Mouse (Mus musculus): ENCODE measurements at regions not wholly inside any gene's neighbourhood (a gene's known extent, or its start where the extent isn't known, plus 50 kb on each side); places are given as distances from the start of the nearest gene placed in this dataset.

GRCm38 (mm10) chr15:40475659-40476355 is 341.6 kb downstream of the 9330182O14Rik start:
- no peak for TF ChIP-seq POLR2A (IDR thresholded peaks at IDR 0.05; ENCODE audit: low read depth, low read length)
- TF ChIP-seq CTCF (IDR thresholded peaks at IDR 0.05; ENCODE audit: borderline replicate concordance, insufficient read depth, low read length): no peak

Data from embryonic fibroblast, embryonic 13.5 days (primary cell).